Mouse (Mus musculus) lung, postnatal 0 days (tissue): ENCODE measurements around the gene Impdh1. TPM values are rescaled to one million over a fixed set of nuclear protein-coding genes. Genes with fewer than 3 reads are reported as not detected.

ENCODE experiments used
- ATAC-seq: fragments of 200-750 bp; cut with Nextera tagmentation; 2 replicates; pipeline ENCODE4 v1.8.0; 2017; ENCODE audit warnings: moderate library complexity
- DNase-seq: peaks from one replicate; pipeline ENCODE4 v3.0.0-alpha.2; 2016; ENCODE audit warnings: low spot score
- H3K27ac ChIP-seq: fragments of 300-500 bp; sonication (generic); 2 replicates; pipeline ENCODE4 v1.5.1; 2014; ENCODE audit warnings: antibody characterized with exemption, mild to moderate bottlenecking, low read length, mixed read lengths
- H3K27me3 ChIP-seq: fragments of 300-500 bp; sonication (generic); replicated peaks from 2 replicates; pipeline ENCODE4 v1.6.1; 2014; ENCODE audit warnings: low read length, mixed read lengths; ENCODE audit not compliant: insufficient read depth
- H3K36me3 ChIP-seq: fragments of 300-500 bp; sonication (generic); 2 replicates; pipeline ENCODE4 v1.6.1; 2014; ENCODE audit warnings: low read length, mixed read lengths; ENCODE audit not compliant: insufficient read depth
- H3K4me1 ChIP-seq: fragments of 300-500 bp; sonication (generic); 2 replicates; pipeline ENCODE4 v1.6.1; 2014; ENCODE audit warnings: antibody characterized with exemption, low read depth, low read length, mixed read lengths; ENCODE audit not compliant: insufficient read depth
- H3K4me2 ChIP-seq: fragments of 300-500 bp; sonication (generic); replicated peaks from 2 replicates; pipeline ENCODE4 v1.6.1; 2014; ENCODE audit warnings: low read depth, mild to moderate bottlenecking, low read length, moderate library complexity, mixed read lengths
- H3K4me3 ChIP-seq: fragments of 300-500 bp; sonication (generic); 2 replicates; pipeline ENCODE4 v1.5.1; 2014; ENCODE audit warnings: low read depth, low read length
- H3K9ac ChIP-seq: fragments of 300-500 bp; sonication (generic); replicated peaks from 2 replicates; pipeline ENCODE4 v1.6.1; 2014; ENCODE audit warnings: low read depth, mild to moderate bottlenecking
- H3K9me3 ChIP-seq: fragments of 300-500 bp; sonication (generic); 2 replicates; pipeline ENCODE4 v1.6.1; 2016; ENCODE audit warnings: low read length, mixed read lengths
- CTCF ChIP-seq: IDR thresholded peaks from 2 replicates; pipeline ENCODE4 v1.5.1; 2016; ENCODE audit warnings: antibody characterized with exemption, mild to moderate bottlenecking
- EP300 ChIP-seq: IDR thresholded peaks from 2 replicates; pipeline ENCODE4 v1.6.1; 2016; ENCODE audit warnings: antibody characterized with exemption, mild to moderate bottlenecking, control low read depth
- WGBS: fragments of 180-500 bp; shearing (Covaris S2); extraction: QIAGEN DNeasy Blood & Tissue Kit; methylation state at CpG from one replicate; pipeline ENCODE4 v1.1.7; 2014; 5-methylcytosine and 5-hydroxymethylcytosine counted together
- polyA plus RNA-seq: library from polyadenylated mRNA; unstranded; fragments of >200 nt; fragmentation: Nextera tagmentation; extraction: Ambion mirVana; gene quantifications from 2 replicates; pipeline ENCODE4 v1.2.1, GENCODE M21; 2015

The Impdh1 gene
- polyA plus RNA-seq, 1 experiment from 2014 or later: 93.8 TPM

- Histone ChIP-seq H3K36me3 (no peaks in the 10 kb centered on the region), H3K4me2 (no peak overlapping the region), H3K27ac (no peak overlapping the region), H3K9ac (no peak overlapping the region), H3K27me3 (no peaks in the 10 kb centered on the region), H3K4me3 (no peak overlapping the region), H3K9me3 (no peaks in the 10 kb centered on the region), H3K4me1 (peaks cover 7% of the 10 kb centered on the region; the same call in 1 of the 2 replicates)
- no peak for ATAC-seq
- TF ChIP-seq EP300: no peak
- WGBS: 46% methylated on average over 5 of the region's 5 CpGs
- DNase-seq: no peak
These were observed 30.4 kb upstream of the Impdh1 start for GRCm38 (mm10) chr6:29246585-29246984.

- H3K4me3 ChIP-seq: no peak overlapping the region
- no peak for TF ChIP-seq CTCF
- no peak for TF ChIP-seq EP300
- ATAC-seq: no peak
- H3K4me2 ChIP-seq: no peak overlapping the region
- H3K36me3 ChIP-seq: no peaks in the 10 kb centered on the region
- DNase-seq: no peak
- no peak overlapping the region for H3K27ac ChIP-seq
- no peaks in the 10 kb centered on the region for H3K27me3 ChIP-seq
- H3K9ac ChIP-seq: no peak overlapping the region
- peaks cover 7% of the 10 kb centered on the region; the same call in 1 of the 2 replicates for H3K4me1 ChIP-seq
- WGBS: 67% methylated on average over 3 of the region's 3 CpGs
- H3K9me3 ChIP-seq: no peaks in the 10 kb centered on the region
These were observed 30.0 kb upstream of the Impdh1 start for GRCm38 (mm10) chr6:29246183-29246582.

- no peaks in the 10 kb centered on the region for H3K27me3 ChIP-seq
- ATAC-seq (peak; percentile 83), DNase-seq (peak; percentile 61)
- no peaks in the 10 kb centered on the region for H3K36me3 ChIP-seq
- no peak overlapping the region for H3K4me2 ChIP-seq
- H3K4me3 ChIP-seq: no peak overlapping the region
- H3K27ac ChIP-seq: no peak overlapping the region
- no peak overlapping the region for H3K9ac ChIP-seq
- H3K9me3 ChIP-seq: no peaks in the 10 kb centered on the region
- H3K4me1 ChIP-seq: peaks cover 7% of the 10 kb centered on the region; the same call in 1 of the 2 replicates
- no peak for TF ChIP-seq CTCF
- TF ChIP-seq EP300: peak; percentile 27; the same call in 1 of the 2 replicates
- WGBS: 37% methylated on average over 14 of the region's 14 CpGs
These were observed 29.3 kb upstream of the Impdh1 start for GRCm38 (mm10) chr6:29245272-29246120.

- Histone ChIP-seq H3K27ac (no peak overlapping the region), H3K4me3 (no peak overlapping the region), H3K4me1 (peaks cover 7% of the 10 kb centered on the region; the same call in 1 of the 2 replicates), H3K9me3 (no peaks in the 10 kb centered on the region), H3K4me2 (no peak overlapping the region), H3K36me3 (no peaks in the 10 kb centered on the region), H3K27me3 (no peaks in the 10 kb centered on the region), H3K9ac (no peak overlapping the region)
- WGBS: 49% methylated on average over 1 of the region's 1 CpGs
- no peak for DNase-seq
- ATAC-seq: no peak
- TF ChIP-seq CTCF (peak; percentile 35; the same call in 1 of the 2 replicates), EP300 (no peak)
These were observed 26.1 kb upstream of the Impdh1 start for GRCm38 (mm10) chr6:29242265-29242664.

- 63% methylated on average over 2 of the region's 2 CpGs for WGBS
- H3K9ac ChIP-seq: no peak overlapping the region
- H3K9me3 ChIP-seq: no peaks in the 10 kb centered on the region
- no peak overlapping the region for H3K4me2 ChIP-seq
- H3K4me3 ChIP-seq: no peak overlapping the region
- H3K36me3 ChIP-seq: no peaks in the 10 kb centered on the region
- ATAC-seq (no peak), DNase-seq (peak; percentile 15)
- H3K27ac ChIP-seq: no peak overlapping the region
- H3K4me1 ChIP-seq: peaks cover 7% of the 10 kb centered on the region; the same call in 1 of the 2 replicates
- no peaks in the 10 kb centered on the region for H3K27me3 ChIP-seq
- no peak for TF ChIP-seq EP300
- TF ChIP-seq CTCF: peak; percentile 51
These were observed 25.5 kb upstream of the Impdh1 start for GRCm38 (mm10) chr6:29241697-29242096.

- Histone ChIP-seq H3K36me3 (no peaks in the 10 kb centered on the region), H3K27me3 (no peaks in the 10 kb centered on the region), H3K9ac (no peak overlapping the region), H3K4me2 (no peak overlapping the region), H3K4me3 (no peak overlapping the region), H3K27ac (no peak overlapping the region), H3K4me1 (peaks cover 2% of the 10 kb centered on the region; the same call in 1 of the 2 replicates), H3K9me3 (no peaks in the 10 kb centered on the region)
- DNase-seq (peak; percentile 49), ATAC-seq (0 out of 2 replicates have a peak, but pooled peaks have one; percentile 26)
- TF ChIP-seq EP300 (no peak), CTCF (peak; percentile 79)
- 36% methylated on average over 2 of the region's 2 CpGs for WGBS
These were observed 24.6 kb upstream of the Impdh1 start for GRCm38 (mm10) chr6:29240806-29241205.
